Mouse (Mus musculus): Measurements from ENCODE around the gene Swap70. TPM values are rescaled to one million over a fixed set of nuclear protein-coding genes. Genes with fewer than 3 reads are reported as not detected.

Swap70 gene
- total RNA-seq, 2 experiments from 2014 or later: 5.5 to 8.0 TPM

- DNase-seq (ENCODE audit: low spot score): no peak
Measured at GRCm38 (mm10) chr7:110298739-110299410, 77.4 kb downstream of the Swap70 start.

- DNase-seq (ENCODE audit: low spot score): no peak
Measured at GRCm38 (mm10) chr7:110302886-110303285, 81.4 kb downstream of the Swap70 start.

- no peak for DNase-seq (ENCODE audit: low spot score)
Measured at GRCm38 (mm10) chr7:110305486-110305885, 84.0 kb downstream of the Swap70 start.

GRCm38 (mm10) chr7:110306281-110306680 is 84.8 kb downstream of the Swap70 start:
- DNase-seq (ENCODE audit: low spot score): no peak

- DNase-seq (ENCODE audit: low spot score): peak; percentile 63
Measured at GRCm38 (mm10) chr7:110307741-110308140, 86.2 kb downstream of the Swap70 start.

GRCm38 (mm10) chr7:110309246-110309645 is 87.7 kb downstream of the Swap70 start:
- no peak for DNase-seq (ENCODE audit: low spot score)

GRCm38 (mm10) chr7:110313392-110314055 is 92.0 kb downstream of the Swap70 start:
- DNase-seq (ENCODE audit: low spot score): no peak

GRCm38 (mm10) chr7:110314401-110314890 is 92.9 kb downstream of the Swap70 start:
- no peak for DNase-seq (ENCODE audit: low spot score)

- DNase-seq (ENCODE audit: low spot score): no peak
Measured at GRCm38 (mm10) chr7:110315352-110315751, 93.8 kb downstream of the Swap70 start.

- no peak for DNase-seq (ENCODE audit: low spot score)
Measured at GRCm38 (mm10) chr7:110317412-110317811, 95.9 kb downstream of the Swap70 start.

GRCm38 (mm10) chr7:110318971-110319519 is 97.5 kb downstream of the Swap70 start:
- no peak for DNase-seq (ENCODE audit: low spot score)

GRCm38 (mm10) chr7:110321106-110321505 is 99.6 kb downstream of the Swap70 start:
- no peak for DNase-seq (ENCODE audit: low spot score)

GRCm38 (mm10) chr7:110324852-110325251 is 103.3 kb downstream of the Swap70 start:
- no peak for DNase-seq (ENCODE audit: low spot score)

GRCm38 (mm10) chr7:110325381-110326110 is 104.0 kb downstream of the Swap70 start:
- no peak for DNase-seq (ENCODE audit: low spot score)

Other genes with a start within 250 kb of the Swap70 start
- gene Tmem41b, start 234.8 kb upstream of the Swap70 start, total RNA-seq (2021): 10 to 100 TPM; 23.3 to 26.9 TPM
- 10 to 100 TPM; 88.3 to 92.0 TPM for gene Ipo7, start 203.4 kb upstream of the Swap70 start, total RNA-seq (2021)
- gene Zfp143, start 160.5 kb upstream of the Swap70 start, total RNA-seq (2021): 1 to 10 TPM; 8.3 to 8.6 TPM
- 1 to 10 TPM; 1.8 to 2.5 TPM for gene Wee1, start 99.7 kb upstream of the Swap70 start, total RNA-seq (2021)

Data from gastrocnemius, adult 18-20 months (tissue).